Mouse (Mus musculus): ENCODE measurements around the gene Bcam.

Gene Bcam

DNA sequence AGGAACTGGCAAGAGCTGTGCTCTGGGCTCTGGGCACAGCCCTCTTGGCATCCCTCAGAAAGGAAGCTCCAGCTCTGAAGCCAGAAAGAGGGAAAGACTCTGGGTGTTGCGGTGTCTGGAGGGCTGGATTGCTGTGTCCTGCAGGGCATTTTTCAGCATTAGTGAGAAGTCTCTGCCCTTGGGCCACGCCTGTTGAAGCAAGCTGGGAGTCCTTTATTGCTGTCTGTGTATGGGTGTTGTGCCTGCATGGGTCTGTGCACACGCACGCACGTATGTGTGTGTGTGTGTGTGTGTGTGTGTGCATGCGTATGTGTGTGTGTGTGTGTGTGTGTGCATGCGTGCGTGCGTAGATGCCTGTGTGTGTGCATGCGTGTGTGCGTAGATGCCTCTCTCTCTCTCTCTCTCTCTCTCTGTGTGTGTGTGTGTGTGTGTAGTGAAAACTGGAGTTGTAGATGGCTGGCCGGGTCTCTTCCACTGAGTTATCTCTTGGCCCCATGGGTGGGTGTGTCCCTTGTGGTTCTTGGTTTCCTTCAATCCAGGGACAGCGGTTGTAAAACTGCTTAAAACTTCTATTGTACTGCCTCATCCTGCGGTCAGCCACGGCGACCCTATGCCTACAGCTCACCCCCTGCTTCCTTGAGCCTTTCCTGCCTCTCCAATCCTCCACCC, 34.3 kb downstream of the Bcam start:
- no peak for DNase-seq (ENCODE audit: extremely low spot score, low read depth, low spot score)

GRCm38 (mm10) chr7:19734178-19734666, 36.6 kb downstream of the Bcam start:
- no peak for DNase-seq (ENCODE audit: extremely low spot score, low read depth, low spot score)

- DNase-seq (ENCODE audit: extremely low spot score, low read depth, low spot score): no peak
Measured at GRCm38 (mm10) chr7:19726541-19726940, 44.3 kb downstream of the Bcam start.

DNA sequence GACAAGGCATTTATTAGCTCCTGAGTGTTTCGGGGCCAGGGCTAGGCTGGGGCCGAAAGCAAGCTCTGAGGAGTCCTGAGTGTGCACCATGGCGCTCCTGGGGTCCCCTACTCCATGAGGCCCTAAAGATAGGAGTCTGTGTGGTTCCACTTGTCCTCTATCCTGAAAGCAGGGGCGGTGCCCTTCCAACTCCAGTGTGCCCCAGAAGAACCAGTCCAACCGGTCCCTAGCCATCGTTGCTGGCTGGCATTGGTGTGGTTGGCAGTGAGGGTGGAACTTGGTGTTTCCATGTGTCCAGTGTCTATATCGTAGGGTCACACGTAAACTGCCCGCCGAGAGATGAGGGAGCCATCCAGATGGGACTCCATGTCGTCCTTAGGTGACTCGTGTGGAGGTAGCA, 46.6 kb downstream of the Bcam start:
- no peak for DNase-seq (ENCODE audit: extremely low spot score, low read depth, low spot score)

DNA sequence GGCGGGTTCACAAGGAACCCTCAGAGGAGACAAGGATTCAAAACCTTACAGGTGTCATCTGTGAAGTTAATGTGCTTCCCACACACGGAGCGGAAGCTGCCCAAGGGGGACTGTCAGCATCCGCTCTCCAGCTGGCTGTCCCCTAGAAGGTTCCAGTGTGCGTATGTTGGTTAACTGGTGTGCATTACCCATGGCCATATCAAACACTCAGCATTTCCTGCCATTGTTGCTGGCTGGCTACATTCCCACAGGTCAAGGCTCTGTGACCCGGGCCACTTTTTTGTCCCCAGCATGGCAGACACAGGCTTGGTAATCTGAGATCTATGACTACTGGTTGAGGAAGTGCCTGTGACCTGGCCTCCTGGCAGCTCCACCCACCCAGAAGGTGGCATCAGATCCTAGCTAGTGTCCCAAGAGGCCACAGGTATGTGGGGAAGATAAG, 48.0 kb downstream of the Bcam start:
- DNase-seq (ENCODE audit: extremely low spot score, low read depth, low spot score): no peak

- no peak for DNase-seq (ENCODE audit: extremely low spot score, low read depth, low spot score)
Measured at GRCm38 (mm10) chr7:19719200-19719599, 51.6 kb downstream of the Bcam start.

DNA sequence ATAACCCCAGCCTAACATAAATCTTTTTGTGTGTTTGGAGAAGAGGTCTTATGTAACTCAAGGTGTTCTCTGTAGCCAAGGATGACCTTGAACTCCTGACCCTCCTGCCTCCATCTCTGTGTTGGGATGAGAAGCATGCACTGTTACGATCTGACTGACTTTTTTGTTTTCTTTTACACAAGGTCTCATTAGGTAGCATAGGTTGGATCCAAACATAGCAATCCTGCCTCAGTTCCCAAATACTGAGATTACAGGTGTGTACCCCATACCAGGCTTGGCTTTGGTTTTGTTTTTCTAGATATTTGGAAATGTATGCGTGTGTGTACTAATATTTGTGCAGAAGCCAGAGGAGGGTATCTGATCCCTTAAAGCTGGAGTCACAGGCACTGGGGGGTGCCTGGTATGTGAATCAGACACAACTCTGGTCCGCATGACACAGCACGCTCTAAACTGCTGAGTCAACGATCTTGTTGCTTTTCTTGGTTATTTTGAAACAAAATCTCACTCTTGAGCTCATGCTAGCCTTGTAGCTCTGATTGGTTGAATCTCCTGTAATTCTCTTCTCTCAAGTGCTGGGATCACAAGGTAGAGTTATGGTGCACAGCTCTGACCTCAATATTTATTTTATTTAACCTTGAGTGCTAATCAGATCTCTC, 52.4 kb downstream of the Bcam start:
- DNase-seq (ENCODE audit: extremely low spot score, low read depth, low spot score): no peak

- DNase-seq (ENCODE audit: extremely low spot score, low read depth, low spot score): no peak
Measured at GRCm38 (mm10) chr7:19717346-19717745, 53.5 kb downstream of the Bcam start.

- no peak for DNase-seq (ENCODE audit: extremely low spot score, low read depth, low spot score)
Measured at GRCm38 (mm10) chr7:19716822-19717221, 54.0 kb downstream of the Bcam start.

GRCm38 (mm10) chr7:19716055-19716682, 54.6 kb downstream of the Bcam start:
- no peak for DNase-seq (ENCODE audit: extremely low spot score, low read depth, low spot score)

- DNase-seq (ENCODE audit: extremely low spot score, low read depth, low spot score): peak; percentile 98
Measured at GRCm38 (mm10) chr7:19715239-19716054, 55.4 kb downstream of the Bcam start, which contains the start of gene Tomm40. Tomm40 (minus strand) TSS chr7:19715438.

- no peak for DNase-seq (ENCODE audit: extremely low spot score, low read depth, low spot score)
Measured at GRCm38 (mm10) chr7:19714836-19715235, 56.0 kb downstream of the Bcam start.

GRCm38 (mm10) chr7:19713598-19713997, 57.2 kb downstream of the Bcam start:
- no peak for DNase-seq (ENCODE audit: extremely low spot score, low read depth, low spot score)

DNA sequence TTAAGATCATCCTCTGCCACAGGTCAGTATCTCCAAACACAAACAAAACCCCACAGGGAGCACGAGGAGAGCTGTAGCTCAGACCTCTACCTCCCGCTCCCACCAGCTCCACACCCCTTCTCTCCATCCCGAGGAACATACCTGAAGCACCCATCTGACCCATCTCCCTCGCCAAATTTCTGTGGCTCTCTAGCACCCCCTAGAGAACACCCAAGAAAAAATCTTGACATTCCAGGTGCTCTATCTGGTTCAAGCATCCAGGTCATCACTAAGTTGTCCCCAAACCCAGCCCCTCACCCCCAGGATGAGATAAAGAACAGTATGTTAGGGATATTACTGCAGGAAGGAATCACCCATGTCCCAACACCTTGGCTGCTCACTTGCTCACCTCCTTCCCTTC, 57.6 kb downstream of the Bcam start:
- DNase-seq (ENCODE audit: extremely low spot score, low read depth, low spot score): no peak

DNA sequence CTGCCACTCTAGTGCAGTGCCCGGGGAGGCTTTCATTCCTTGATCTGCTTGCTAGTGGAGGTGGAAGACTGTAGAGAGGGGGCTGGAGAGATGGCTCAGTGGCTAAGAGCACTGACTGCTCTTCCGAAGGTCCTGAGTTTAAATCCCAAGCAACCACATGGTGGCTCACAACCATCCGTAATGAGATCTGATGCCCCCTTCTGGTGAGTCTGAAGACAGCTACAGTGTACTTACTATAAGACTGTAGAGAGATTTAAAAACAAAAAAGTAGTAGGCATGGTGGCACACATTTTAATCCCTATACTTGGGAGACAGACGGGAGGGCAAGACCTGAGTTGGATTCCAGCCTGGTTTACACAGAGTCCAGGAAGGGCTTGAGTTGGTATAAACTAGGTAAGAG, 58.4 kb downstream of the Bcam start:
- no peak for DNase-seq (ENCODE audit: extremely low spot score, low read depth, low spot score)

GRCm38 (mm10) chr7:19710650-19711049, 60.2 kb downstream of the Bcam start:
- no peak for DNase-seq (ENCODE audit: extremely low spot score, low read depth, low spot score)
